Mouse (Mus musculus) brain, embryonic 18.5 days (tissue): ENCODE results near the gene Gper1.

ENCODE experiments used
- DNase-seq: peaks from one replicate; pipeline ENCODE4 v3.0.0-alpha.2; 2012; ENCODE audit warnings: low read depth, low spot score

The Gper1 gene

DNA sequence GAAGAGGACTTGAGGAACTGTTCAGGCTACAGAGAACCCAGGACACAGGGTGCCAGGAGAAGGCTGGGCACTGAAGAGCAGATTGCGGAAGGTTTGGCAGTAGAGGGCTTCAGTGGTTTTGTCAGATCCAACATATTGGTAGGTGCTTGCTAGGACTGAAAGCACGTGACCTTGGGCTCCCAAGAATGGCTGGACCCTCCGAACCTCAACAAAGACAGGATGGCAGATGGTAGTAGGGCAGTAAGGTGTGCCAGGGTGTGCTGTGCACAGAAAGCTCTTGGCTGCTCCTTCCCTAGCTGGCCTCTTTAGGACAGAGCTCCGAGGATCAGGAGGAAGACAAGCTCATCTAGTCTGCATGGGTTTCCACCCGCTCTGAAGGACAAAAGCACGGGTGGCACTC lies 11.8 kb upstream of the Gper1 start:
- no peak for DNase-seq

DNA sequence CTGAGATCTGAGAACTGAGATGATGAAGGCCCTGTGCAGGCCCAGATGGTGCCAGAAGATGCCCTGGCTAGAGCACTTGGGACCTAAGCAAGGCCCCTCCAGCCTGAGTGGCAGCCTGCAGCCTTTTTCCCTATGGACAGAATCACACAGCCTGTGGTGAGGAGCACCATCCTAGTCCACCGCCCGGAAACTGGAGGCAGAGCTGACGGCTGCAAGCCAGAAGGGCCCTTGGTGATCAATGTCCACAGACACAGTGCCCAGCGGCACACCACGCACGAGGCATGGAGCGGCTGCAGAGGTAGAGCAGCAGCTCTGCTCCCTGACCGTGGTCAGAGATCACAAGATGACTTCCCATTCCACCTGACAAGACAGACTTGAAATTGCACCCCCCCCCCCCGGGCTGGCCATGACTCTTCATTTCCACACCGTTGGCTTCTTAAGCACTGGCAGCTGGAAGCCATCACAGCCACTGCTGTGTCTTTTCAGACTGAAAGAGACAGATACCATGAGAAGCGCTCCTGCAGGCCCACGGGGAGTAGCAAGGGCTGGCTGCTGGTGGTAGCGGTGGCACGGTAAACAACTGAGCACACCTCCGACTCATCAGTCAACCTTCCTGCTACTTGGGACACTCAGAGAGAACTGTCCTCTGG lies 11.2 kb upstream of the Gper1 start:
- DNase-seq, result no peak

- no peak for DNase-seq
Observed at GRCm38 (mm10) chr5:139413545-139413944, 9.4 kb upstream of the Gper1 start.

GRCm38 (mm10) chr5:139415001-139415400 lies 8.0 kb upstream of the Gper1 start:
- no peak for DNase-seq

GRCm38 (mm10) chr5:139416942-139417341 lies 6.0 kb upstream of the Gper1 start:
- no peak for DNase-seq

GRCm38 (mm10) chr5:139417480-139417879 lies 5.5 kb upstream of the Gper1 start:
- no peak for DNase-seq

- no peak for DNase-seq
Observed at GRCm38 (mm10) chr5:139418110-139418509, 4.8 kb upstream of the Gper1 start.

DNA sequence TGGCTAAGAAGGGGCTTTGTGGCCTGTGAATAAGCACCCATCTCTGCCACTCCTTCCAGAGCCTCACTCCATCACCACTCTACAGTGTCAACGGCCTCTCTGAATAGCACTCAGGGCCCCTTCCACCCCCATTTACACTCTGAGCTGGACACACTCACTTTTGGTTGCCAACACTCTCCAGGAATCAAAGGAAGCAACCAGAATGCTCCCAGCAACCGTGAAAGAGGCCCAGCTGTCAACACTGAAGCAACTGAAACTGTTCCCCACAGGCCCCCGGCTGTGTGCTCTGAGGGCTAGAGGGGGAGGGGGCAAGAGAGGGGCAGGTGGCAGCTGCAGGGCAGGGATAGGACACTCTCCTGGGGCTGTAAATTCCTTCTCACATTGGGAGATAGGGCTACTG lies 4.3 kb upstream of the Gper1 start:
- DNase-seq, result peak; percentile 49

DNA sequence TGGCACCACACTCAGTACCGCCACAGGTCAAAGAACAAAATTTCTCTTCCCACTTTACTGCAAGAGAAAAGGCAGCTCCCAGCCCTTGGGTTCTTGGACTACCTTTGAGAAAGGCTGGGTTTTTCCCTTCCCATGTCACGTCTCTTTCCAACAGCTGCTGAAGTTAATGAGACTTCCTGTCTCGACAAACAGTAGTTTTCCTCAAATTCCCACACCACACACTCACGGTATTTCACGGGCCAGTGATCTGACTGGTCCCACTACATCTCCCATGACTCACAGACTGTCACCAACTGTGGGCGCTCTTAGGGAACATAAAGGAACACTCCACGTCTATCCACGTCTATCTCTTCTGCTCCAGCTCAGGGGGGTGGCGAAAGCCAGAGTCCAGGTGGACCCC lies 2.2 kb downstream of the Gper1 start:
- no peak for DNase-seq

- no peak for DNase-seq
Observed at GRCm38 (mm10) chr5:139427001-139427400, 4.0 kb downstream of the Gper1 start.

DNA sequence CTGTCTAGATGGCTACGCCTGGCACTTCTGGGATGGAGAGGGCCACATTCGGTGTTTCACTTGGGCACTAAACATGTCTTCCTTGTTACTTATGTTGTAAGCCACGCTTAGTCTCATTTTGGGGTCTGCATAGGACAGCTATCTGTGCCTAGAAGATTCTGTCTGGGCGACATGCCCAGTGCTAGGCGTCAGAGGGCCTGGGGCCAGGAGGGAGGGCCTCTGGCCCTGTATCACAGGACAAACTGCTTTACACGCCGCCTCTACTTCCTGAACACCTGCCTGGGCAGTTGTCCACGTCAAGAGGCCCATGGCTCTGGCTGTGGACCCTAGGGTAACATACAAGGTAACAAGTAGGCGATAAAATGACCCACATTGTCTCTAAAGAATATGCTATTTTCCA lies 5.0 kb downstream of the Gper1 start:
- no peak for DNase-seq

DNA sequence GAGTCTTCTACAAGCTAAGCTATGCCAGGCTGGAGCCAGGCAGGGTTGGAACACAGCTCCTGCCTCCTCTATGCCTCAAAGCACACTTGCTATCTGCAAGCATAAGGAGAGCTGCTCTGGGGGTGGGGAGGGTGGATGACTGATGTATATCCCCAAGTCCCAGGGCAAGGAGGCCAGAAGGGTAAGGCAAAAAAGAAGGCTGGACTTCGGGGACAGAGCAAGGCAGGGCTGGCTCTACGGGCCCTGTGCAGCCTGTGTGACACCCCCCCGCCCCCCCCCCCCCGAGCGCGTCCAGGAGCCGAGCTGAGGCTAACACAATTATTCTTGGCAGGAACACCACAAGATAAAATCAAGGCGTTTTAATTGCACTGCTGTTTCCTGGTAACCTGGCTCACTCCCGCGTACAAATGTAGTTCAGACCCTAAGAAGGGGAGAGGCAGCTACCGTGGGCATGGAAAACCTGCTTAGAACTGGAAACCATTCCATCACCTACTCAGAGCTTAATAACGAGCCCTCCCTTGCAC lies 6.9 kb downstream of the Gper1 start:
- no peak for DNase-seq

DNA sequence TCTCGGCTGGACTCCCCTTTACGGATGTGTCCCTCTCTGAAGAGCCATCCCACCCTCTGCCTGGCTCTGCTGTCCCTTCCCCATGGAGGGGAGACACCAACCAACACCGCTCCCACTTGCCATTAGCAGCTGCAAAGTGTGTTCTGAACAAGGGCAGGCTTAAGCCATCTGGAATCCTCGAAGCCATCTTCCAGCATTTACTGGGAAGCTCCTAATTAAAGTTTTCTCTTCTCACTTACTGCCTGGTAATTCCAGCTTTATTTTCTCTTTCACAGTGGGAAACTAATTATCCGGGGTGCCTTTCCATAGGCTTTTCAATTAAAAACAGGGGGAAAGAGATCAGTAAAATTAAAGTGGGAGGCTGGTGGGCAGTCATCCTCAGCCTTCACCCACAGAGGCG lies 9.4 kb downstream of the Gper1 start:
- DNase-seq, result no peak

DNA sequence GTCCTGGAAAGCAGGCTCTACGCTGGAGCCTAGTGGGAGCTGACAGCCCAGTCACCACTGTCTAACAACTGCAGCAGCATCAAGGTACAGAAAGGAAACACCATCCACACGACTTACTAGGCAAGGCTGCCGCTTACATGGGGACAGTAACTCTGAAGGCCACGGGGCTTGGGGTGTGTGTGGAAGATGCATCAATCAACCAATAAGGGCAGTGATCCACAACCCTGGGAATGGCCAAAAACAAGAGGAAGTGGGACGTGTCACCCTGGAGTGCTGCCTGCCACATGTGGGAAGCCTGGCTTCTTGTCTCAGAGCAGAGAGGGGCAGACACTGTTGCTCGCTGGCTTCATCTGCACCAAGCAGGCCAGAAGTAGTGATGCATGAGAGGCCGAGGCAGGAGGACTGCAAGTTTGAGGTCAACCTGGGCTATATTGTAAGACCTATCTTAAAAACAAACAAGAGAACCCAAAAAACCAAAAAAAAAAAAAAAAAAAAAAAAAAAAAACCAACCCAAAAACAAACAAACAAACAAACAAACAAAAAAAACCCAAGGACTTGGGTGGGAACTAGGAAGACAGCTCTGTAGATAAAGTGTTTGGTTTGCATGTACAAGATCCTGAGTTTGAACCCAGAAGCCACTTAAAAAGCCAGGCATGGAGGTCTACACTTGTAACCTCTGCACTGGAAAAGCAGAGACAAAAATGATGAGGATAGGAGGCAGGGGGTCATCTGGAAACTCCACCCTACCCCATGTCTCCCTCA lies 10.0 kb downstream of the Gper1 start:
- no peak for DNase-seq

DNA sequence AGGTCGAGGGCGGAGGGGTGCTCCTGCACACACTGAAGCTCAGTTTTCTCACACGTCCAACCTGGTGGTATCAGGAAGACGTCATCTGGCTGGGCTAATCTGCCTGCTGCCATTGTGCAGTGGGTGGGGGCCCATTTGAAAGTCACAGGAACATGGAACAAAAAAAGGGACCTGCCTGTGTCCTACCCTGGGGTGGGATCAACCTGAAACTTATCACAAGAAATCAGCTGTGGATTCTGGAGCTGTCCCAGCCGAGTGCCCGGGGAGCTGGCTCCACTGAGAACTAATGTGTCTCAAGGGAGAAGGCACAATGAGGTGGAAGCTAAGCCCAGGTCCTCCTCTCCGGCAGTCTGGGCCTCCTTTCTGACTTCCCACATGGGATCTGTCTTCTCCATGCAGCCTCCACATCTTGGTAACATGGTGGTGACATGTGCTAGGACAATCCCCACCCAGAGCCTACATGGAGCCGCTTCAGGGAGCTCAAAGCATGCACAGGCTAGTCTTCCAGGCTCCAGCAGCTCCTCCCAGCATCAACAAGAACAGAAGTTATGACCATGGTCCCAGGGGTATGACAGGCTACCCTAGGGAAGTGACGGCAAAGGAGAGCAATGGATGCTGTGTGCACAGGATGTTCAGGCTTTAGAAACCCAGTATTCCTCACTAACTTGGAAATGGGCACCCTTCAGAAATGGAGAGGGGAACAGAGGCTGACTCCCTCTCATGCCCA lies 11.1 kb downstream of the Gper1 start:
- no peak for DNase-seq

DNA sequence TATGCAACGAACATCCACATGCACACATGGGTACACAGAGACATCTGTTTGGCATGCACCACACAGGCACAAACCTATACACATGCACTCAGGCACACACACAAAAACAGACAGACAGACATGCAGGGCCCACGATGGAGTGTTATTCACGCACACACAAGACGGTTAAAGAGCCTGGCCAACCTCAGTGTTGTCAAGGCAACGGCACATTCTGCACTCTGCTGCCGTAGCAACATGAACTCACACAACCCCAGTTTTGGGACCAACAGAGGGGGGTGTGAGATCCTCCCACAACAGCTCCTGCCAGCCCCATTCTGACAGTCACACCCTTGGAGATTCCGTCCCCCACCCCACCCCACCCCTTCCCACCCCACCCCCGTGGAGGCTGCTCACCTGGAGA lies 12.0 kb downstream of the Gper1 start:
- DNase-seq, result peak; percentile 54

GRCm38 (mm10) chr5:139437769-139438168 lies 14.8 kb downstream of the Gper1 start:
- DNase-seq, result no peak

DNA sequence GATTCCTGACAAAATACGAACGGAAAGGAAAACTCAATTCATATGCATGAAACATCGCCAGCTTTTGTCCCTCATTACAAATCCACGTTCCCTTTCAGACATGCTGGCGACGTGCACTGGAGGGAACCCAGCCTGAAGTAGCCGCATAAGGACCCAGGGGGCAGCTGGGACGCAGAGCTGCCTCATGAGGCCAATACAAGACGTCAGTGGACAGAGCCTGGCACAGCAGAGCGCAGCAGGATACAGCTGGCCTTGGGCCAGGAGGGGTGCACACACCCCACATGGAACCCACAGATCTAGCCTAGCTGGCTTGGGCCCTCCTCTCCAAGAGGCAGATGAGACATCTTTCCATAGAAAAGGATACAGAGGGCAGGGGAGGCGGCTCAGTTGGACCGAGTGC lies 15.5 kb downstream of the Gper1 start:
- no peak for DNase-seq

- DNase-seq, result no peak
Observed at GRCm38 (mm10) chr5:139440451-139440850, 17.5 kb downstream of the Gper1 start.

DNA sequence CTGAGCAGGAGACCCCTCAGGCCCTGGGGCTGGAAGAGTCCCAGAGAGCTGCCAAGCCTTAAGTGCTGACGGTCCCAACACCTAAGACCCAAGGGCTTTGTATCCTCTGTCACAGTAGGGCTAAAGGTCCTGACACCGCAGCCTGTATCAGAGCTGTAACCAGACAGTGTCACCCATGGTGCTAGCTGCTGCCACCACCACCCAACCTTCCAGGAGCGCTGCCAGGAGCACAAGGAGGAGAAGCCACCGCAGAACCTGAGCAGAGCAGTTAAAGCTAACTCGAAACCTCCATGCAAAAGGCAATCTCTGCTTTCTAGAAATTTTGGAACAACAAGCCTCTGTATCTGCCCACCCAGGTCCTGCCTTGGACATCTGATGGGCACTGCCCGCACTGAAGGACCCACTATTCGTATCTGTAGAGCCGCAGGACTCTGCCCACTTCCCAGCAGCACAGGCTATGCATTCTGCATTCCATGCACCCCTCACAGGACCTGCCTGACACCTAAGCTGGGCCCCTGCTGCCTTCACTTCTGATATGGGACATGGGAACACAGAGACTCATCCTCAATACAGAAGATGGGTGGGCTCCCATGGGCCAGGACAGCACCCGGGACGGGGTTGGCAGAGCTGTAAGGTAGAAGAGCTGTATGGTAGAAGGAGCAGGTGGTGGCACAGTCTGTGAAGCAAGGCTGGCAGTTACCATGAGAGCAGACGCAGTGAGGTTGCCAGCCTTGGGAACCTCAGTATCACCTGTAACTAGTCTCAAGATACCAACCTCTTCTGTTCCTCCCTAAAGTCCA lies 18.2 kb downstream of the Gper1 start:
- DNase-seq, result no peak

DNA sequence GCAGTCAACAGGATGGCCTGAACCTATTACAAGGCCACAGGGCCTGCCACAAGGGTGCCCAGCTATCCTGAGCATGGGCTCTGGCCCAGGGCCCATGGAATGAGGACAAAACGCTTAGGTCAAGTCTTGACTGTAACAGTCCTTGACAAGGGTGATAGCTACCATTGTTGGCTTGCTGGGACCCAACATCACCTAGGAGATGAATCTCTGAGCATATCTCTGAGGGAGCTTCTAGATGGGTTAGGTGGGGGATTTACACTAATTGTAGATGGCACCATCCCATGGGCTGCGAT lies 18.7 kb downstream of the Gper1 start:
- DNase-seq, result no peak

DNA sequence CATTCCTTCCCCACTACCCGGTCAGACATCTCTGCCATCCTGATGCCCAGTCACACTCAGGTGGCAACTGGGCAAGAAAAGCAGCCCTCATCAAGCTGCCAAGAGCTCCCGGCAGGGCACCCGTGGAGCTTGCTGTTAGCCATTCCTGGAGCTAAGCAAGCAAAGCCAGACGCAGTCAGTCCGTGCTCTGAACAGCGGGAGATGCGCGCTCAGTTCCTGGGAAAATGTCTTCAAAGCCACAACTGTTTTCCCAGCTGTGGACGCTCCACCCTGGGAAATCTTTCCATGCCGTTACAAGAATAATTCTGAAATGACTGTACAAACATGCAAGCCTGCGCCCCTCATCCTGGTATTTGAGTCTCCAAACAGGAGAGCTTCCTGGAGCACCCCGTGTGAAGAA lies 19.5 kb downstream of the Gper1 start:
- DNase-seq, result no peak
